Mouse (Mus musculus): ENCODE data around the gene Mymk.

- TF ChIP-seq CTCF (IDR thresholded peaks at IDR 0.05; ENCODE audit: low read depth) (no peak), EP300 (IDR thresholded peaks at IDR 0.05; ENCODE audit: low read depth) (no peak)
Observed at GRCm38 (mm10) chr2:27097776-27098175, 25.8 kb upstream of the Mymk start.
